Mouse (Mus musculus): ENCODE results near the gene Naglu.

DNA sequence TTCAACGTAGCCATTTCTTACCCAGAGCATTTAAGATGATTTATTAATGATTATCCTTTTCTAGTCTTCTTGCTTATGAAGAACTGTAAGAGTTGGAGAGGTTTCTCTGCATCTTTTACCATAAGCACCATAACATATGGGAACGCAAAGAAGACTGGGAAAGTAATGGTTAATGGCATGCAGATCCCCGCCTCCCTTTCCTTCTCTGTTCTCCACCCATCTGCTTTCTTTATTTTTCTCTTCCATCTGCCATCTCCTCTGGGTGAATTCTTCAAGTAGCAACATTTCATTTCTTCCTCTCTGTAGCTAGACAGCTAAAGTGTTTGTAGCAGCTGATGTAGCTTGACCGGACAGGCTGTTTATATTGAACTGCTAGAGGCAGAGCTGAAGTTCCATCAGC lies 45.8 kb upstream of the Naglu start:
- TF ChIP-seq CTCF (conservative IDR thresholded peaks at IDR 0.05; ENCODE audit: low read length): no peak
- no peak for TF ChIP-seq POU5F1 (IDR thresholded peaks at IDR 0.05; ENCODE audit: borderline replicate concordance, low read length)
- no peak for TF ChIP-seq NANOG (IDR thresholded peaks at IDR 0.05; ENCODE audit: borderline replicate concordance, low read length)

Measured in E14TG2a.4 (cell line).